Mouse (Mus musculus): ENCODE measurements at regions not wholly inside any gene's neighbourhood (a gene's known extent, or its start where the extent isn't known, plus 50 kb on each side); places are given as distances from the start of the nearest gene placed in this dataset.
"Not testable (repeated sequence)": the region's sequence is repeated elsewhere in the genome, so short reads cannot be mapped to it uniquely, and the experiment has no call there.

GRCm38 (mm10) chr5:134848981-134849380 lies 57.6 kb downstream of the Tmem270 start:
- TF ChIP-seq CTCF (IDR thresholded peaks at IDR 0.05; ENCODE audit: control insufficient read depth, insufficient read depth, insufficient replicate concordance, low read depth, low read length), result no peak
- no peak for TF ChIP-seq POLR2A (IDR thresholded peaks at IDR 0.05; ENCODE audit: control insufficient read depth, low read depth, low read length)
- no peaks in the 10 kb centered on the region for H3K36me3 ChIP-seq (ENCODE audit: control insufficient read depth, insufficient read depth, low read length)
- no peak overlapping the region for H3K4me3 ChIP-seq (ENCODE audit: control insufficient read depth, low read depth, low read length)
- no peak overlapping the region for H3K27ac ChIP-seq (ENCODE audit: control insufficient read depth, insufficient read depth, low read depth, low read length)
- no peaks in the 10 kb centered on the region for H3K27me3 ChIP-seq (ENCODE audit: control insufficient read depth, insufficient read depth, low read length)
- H3K4me1 ChIP-seq (ENCODE audit: control insufficient read depth, insufficient read depth, low read length), result no peaks in the 10 kb centered on the region

- Histone ChIP-seq H3K27me3 (ENCODE audit: control insufficient read depth, insufficient read depth, low read length) (no peaks in the 10 kb centered on the region), H3K4me3 (ENCODE audit: control insufficient read depth, low read depth, low read length) (no peak overlapping the region), H3K36me3 (ENCODE audit: control insufficient read depth, insufficient read depth, low read length) (no peaks in the 10 kb centered on the region), H3K4me1 (ENCODE audit: control insufficient read depth, insufficient read depth, low read length) (peaks cover under 1% of the 10 kb centered on the region; the same call in 1 of the 2 replicates), H3K27ac (ENCODE audit: control insufficient read depth, insufficient read depth, low read depth, low read length) (no peak overlapping the region)
- no peak for TF ChIP-seq CTCF (IDR thresholded peaks at IDR 0.05; ENCODE audit: control insufficient read depth, insufficient read depth, insufficient replicate concordance, low read depth, low read length)
- TF ChIP-seq POLR2A (IDR thresholded peaks at IDR 0.05; ENCODE audit: control insufficient read depth, low read depth, low read length), result no peak
Measured at GRCm38 (mm10) chr5:134848571-134848970, 58.0 kb downstream of the Tmem270 start.

GRCm38 (mm10) chr5:134845416-134845815 lies 61.1 kb downstream of the Tmem270 start:
- Histone ChIP-seq H3K4me1 (ENCODE audit: control insufficient read depth, insufficient read depth, low read length) (peaks cover 6% of the 10 kb centered on the region), H3K27ac (ENCODE audit: control insufficient read depth, insufficient read depth, low read depth, low read length) (no peak overlapping the region), H3K27me3 (ENCODE audit: control insufficient read depth, insufficient read depth, low read length) (no peaks in the 10 kb centered on the region), H3K36me3 (ENCODE audit: control insufficient read depth, insufficient read depth, low read length) (no peaks in the 10 kb centered on the region), H3K4me3 (ENCODE audit: control insufficient read depth, low read depth, low read length) (no peak overlapping the region)
- no peak for TF ChIP-seq CTCF (IDR thresholded peaks at IDR 0.05; ENCODE audit: control insufficient read depth, insufficient read depth, insufficient replicate concordance, low read depth, low read length)

- not testable (repeated sequence) for H3K4me1 ChIP-seq (ENCODE audit: control insufficient read depth, insufficient read depth, low read length); H3K27ac ChIP-seq (ENCODE audit: control insufficient read depth, insufficient read depth, low read depth, low read length); H3K4me3 ChIP-seq (ENCODE audit: control insufficient read depth, low read depth, low read length); H3K36me3 ChIP-seq (ENCODE audit: control insufficient read depth, insufficient read depth, low read length); H3K27me3 ChIP-seq (ENCODE audit: control insufficient read depth, insufficient read depth, low read length)
Measured at GRCm38 (mm10) chr5:134844216-134844615, 62.3 kb downstream of the Tmem270 start.

- no peak for TF ChIP-seq CTCF (IDR thresholded peaks at IDR 0.05; ENCODE audit: control insufficient read depth, insufficient read depth, insufficient replicate concordance, low read depth, low read length)
Measured at GRCm38 (mm10) chr5:134841205-134841980, 65.1 kb downstream of the Tmem270 start.

GRCm38 (mm10) chr5:134836489-134836888 lies 70.0 kb downstream of the Tmem270 start:
- TF ChIP-seq POLR2A (IDR thresholded peaks at IDR 0.05; ENCODE audit: control insufficient read depth, low read depth, low read length) (no peak), CTCF (IDR thresholded peaks at IDR 0.05; ENCODE audit: control insufficient read depth, insufficient read depth, insufficient replicate concordance, low read depth, low read length) (no peak)
- no peaks in the 10 kb centered on the region for H3K27me3 ChIP-seq (ENCODE audit: control insufficient read depth, insufficient read depth, low read length)
- H3K4me1 ChIP-seq (ENCODE audit: control insufficient read depth, insufficient read depth, low read length), result no peaks in the 10 kb centered on the region
- no peak overlapping the region for H3K4me3 ChIP-seq (ENCODE audit: control insufficient read depth, low read depth, low read length)
- H3K27ac ChIP-seq (ENCODE audit: control insufficient read depth, insufficient read depth, low read depth, low read length), result no peak overlapping the region
- H3K36me3 ChIP-seq (ENCODE audit: control insufficient read depth, insufficient read depth, low read length), result no peaks in the 10 kb centered on the region

More at GRCm38 (mm10) chr5:134841205-134841980, 65.1 kb downstream of the Tmem270 start:
- H3K27me3 ChIP-seq (ENCODE audit: control insufficient read depth, insufficient read depth, low read length), result no peaks in the 10 kb centered on the region
- peaks cover 6% of the 10 kb centered on the region for H3K4me1 ChIP-seq (ENCODE audit: control insufficient read depth, insufficient read depth, low read length)
- no peaks in the 10 kb centered on the region for H3K36me3 ChIP-seq (ENCODE audit: control insufficient read depth, insufficient read depth, low read length)
- H3K27ac ChIP-seq (ENCODE audit: control insufficient read depth, insufficient read depth, low read depth, low read length), result no peak overlapping the region
- H3K4me3 ChIP-seq (ENCODE audit: control insufficient read depth, low read depth, low read length), result no peak overlapping the region

- H3K27ac ChIP-seq (ENCODE audit: control insufficient read depth, insufficient read depth, low read depth, low read length), result no peak overlapping the region
- TF ChIP-seq POLR2A (IDR thresholded peaks at IDR 0.05; ENCODE audit: control insufficient read depth, low read depth, low read length), result no peak
- no peak for TF ChIP-seq CTCF (IDR thresholded peaks at IDR 0.05; ENCODE audit: control insufficient read depth, insufficient read depth, insufficient replicate concordance, low read depth, low read length)
- no peaks in the 10 kb centered on the region for H3K36me3 ChIP-seq (ENCODE audit: control insufficient read depth, insufficient read depth, low read length)
- no peaks in the 10 kb centered on the region for H3K27me3 ChIP-seq (ENCODE audit: control insufficient read depth, insufficient read depth, low read length)
- H3K4me3 ChIP-seq (ENCODE audit: control insufficient read depth, low read depth, low read length), result no peak overlapping the region
- no peaks in the 10 kb centered on the region for H3K4me1 ChIP-seq (ENCODE audit: control insufficient read depth, insufficient read depth, low read length)
Measured at GRCm38 (mm10) chr5:134832896-134833295, 73.6 kb downstream of the Tmem270 start.

- no peaks in the 10 kb centered on the region for H3K4me1 ChIP-seq (ENCODE audit: control insufficient read depth, insufficient read depth, low read length)
- no peaks in the 10 kb centered on the region for H3K27me3 ChIP-seq (ENCODE audit: control insufficient read depth, insufficient read depth, low read length)
- H3K4me3 ChIP-seq (ENCODE audit: control insufficient read depth, low read depth, low read length), result no peak overlapping the region
- TF ChIP-seq CTCF (IDR thresholded peaks at IDR 0.05; ENCODE audit: control insufficient read depth, insufficient read depth, insufficient replicate concordance, low read depth, low read length) (no peak), POLR2A (IDR thresholded peaks at IDR 0.05; ENCODE audit: control insufficient read depth, low read depth, low read length) (no peak)
- no peak overlapping the region for H3K27ac ChIP-seq (ENCODE audit: control insufficient read depth, insufficient read depth, low read depth, low read length)
- no peaks in the 10 kb centered on the region for H3K36me3 ChIP-seq (ENCODE audit: control insufficient read depth, insufficient read depth, low read length)
Measured at GRCm38 (mm10) chr5:134817671-134818070, 70.5 kb upstream of the Eln start.

Measured in testis, adult 2 months (tissue).